Mouse (Mus musculus) embryonic facial prominence, embryonic 14.5 days (tissue): ENCODE data around the gene Btbd9. TPM values are rescaled to one million over a fixed set of nuclear protein-coding genes. Genes with fewer than 3 reads are reported as not detected.
A peak's percentile ranks its signal among the peaks of the same experiment; 100 is the strongest.

ENCODE experiments used
- ATAC-seq: fragments of 200-750 bp; cut with Nextera tagmentation; 2 replicates; pipeline ENCODE4 v1.8.0; 2017; ENCODE audit warnings: low read depth, moderate number of reproducible peaks, moderate TSS enrichment
- DNase-seq: peaks from one replicate; pipeline ENCODE4 v3.0.0-alpha.2; 2015; ENCODE audit warnings: low spot score
- H3K27ac ChIP-seq: fragments of 300-500 bp; sonication (generic); replicated peaks from 2 replicates; pipeline ENCODE4 v1.5.1; 2014; ENCODE audit warnings: low read depth, mild to moderate bottlenecking, low read length, moderate library complexity
- H3K27me3 ChIP-seq: fragments of 300-500 bp; sonication (generic); replicated peaks from 2 replicates; pipeline ENCODE4 v1.6.1; 2014; ENCODE audit warnings: low read length; ENCODE audit not compliant: control insufficient read depth, insufficient read depth
- H3K36me3 ChIP-seq: fragments of 300-500 bp; sonication (generic); 2 replicates; pipeline ENCODE4 v1.6.1; 2014; ENCODE audit warnings: low read length, mixed read lengths; ENCODE audit not compliant: control insufficient read depth, insufficient read depth
- H3K4me1 ChIP-seq: fragments of 300-500 bp; sonication (generic); 2 replicates; pipeline ENCODE4 v1.6.1; 2014; ENCODE audit warnings: antibody characterized with exemption, low read length; ENCODE audit not compliant: control insufficient read depth, insufficient read depth
- H3K4me2 ChIP-seq: fragments of 300-500 bp; sonication (generic); 2 replicates; pipeline ENCODE4 v1.6.1; 2014; ENCODE audit warnings: low read depth, mild to moderate bottlenecking, low read length, moderate library complexity, mixed read lengths
- H3K4me3 ChIP-seq: fragments of 300-500 bp; sonication (generic); 2 replicates; pipeline ENCODE4 v1.5.1; 2014; ENCODE audit warnings: low read depth, mild to moderate bottlenecking, low read length
- H3K9ac ChIP-seq: fragments of 300-500 bp; sonication (generic); 2 replicates; pipeline ENCODE4 v1.6.1; 2014; ENCODE audit warnings: low read depth, mild to moderate bottlenecking, low read length, moderate library complexity, mixed read lengths
- H3K9me3 ChIP-seq: fragments of 300-500 bp; sonication (generic); 2 replicates; pipeline ENCODE4 v1.6.1; 2016; ENCODE audit warnings: low read length; ENCODE audit not compliant: control insufficient read depth
- WGBS: fragments of 180-500 bp; shearing (Covaris S2); extraction: QIAGEN DNeasy Blood & Tissue Kit; methylation state at CpG from one replicate; pipeline ENCODE4 v1.1.7; 2014; 5-methylcytosine and 5-hydroxymethylcytosine counted together
- polyA plus RNA-seq: library from polyadenylated mRNA; unstranded; fragments of >200 nt; fragmentation: Nextera tagmentation; extraction: Ambion mirVana; gene quantifications from 2 replicates; pipeline ENCODE4 v1.2.1, GENCODE M21; 2014

Gene Btbd9
- polyA plus RNA-seq, 1 experiment from 2014 or later = 38.0 TPM

GRCm38 (mm10) chr17:30573990-30574782, 2.1 kb downstream of the Btbd9 start:
- H3K27ac ChIP-seq = no peak overlapping the region
- H3K36me3 ChIP-seq = no peaks in the 10 kb centered on the region
- WGBS = 66% methylated on average over 8 of the region's 8 CpGs
- ATAC-seq = no peak
- no peak overlapping the region for H3K4me3 ChIP-seq
- no peaks in the 10 kb centered on the region for H3K9me3 ChIP-seq
- 0 out of 2 replicates have a peak overlapping the region, but pooled peaks have one; percentile 81 for H3K4me2 ChIP-seq
- peaks cover 12% of the 10 kb centered on the region for H3K4me1 ChIP-seq
- no peaks in the 10 kb centered on the region for H3K27me3 ChIP-seq
- H3K9ac ChIP-seq = peak overlapping the region; percentile 81; the same call in 1 of the 2 replicates
- DNase-seq = no peak

GRCm38 (mm10) chr17:30570971-30571370, 5.3 kb downstream of the Btbd9 start:
- no peak overlapping the region for H3K27ac ChIP-seq
- DNase-seq (peak; percentile 46), ATAC-seq (no peak)
- no peaks in the 10 kb centered on the region for H3K27me3 ChIP-seq
- no peaks in the 10 kb centered on the region for H3K36me3 ChIP-seq
- no peak overlapping the region for H3K4me2 ChIP-seq
- no peak overlapping the region for H3K9ac ChIP-seq
- peaks cover 9% of the 10 kb centered on the region for H3K4me1 ChIP-seq
- 68% methylated on average over 3 of the region's 3 CpGs for WGBS
- no peak overlapping the region for H3K4me3 ChIP-seq
- H3K9me3 ChIP-seq = no peaks in the 10 kb centered on the region

- Histone ChIP-seq H3K4me2 (no peak overlapping the region), H3K9me3 (no peaks in the 10 kb centered on the region), H3K36me3 (no peaks in the 10 kb centered on the region), H3K4me1 (peaks cover 7% of the 10 kb centered on the region), H3K4me3 (no peak overlapping the region), H3K27me3 (no peaks in the 10 kb centered on the region), H3K9ac (no peak overlapping the region), H3K27ac (no peak overlapping the region)
- WGBS = 72% methylated on average over 8 of the region's 8 CpGs
- ATAC-seq = no peak
- no peak for DNase-seq
Measured at GRCm38 (mm10) chr17:30570173-30570572, 6.1 kb downstream of the Btbd9 start.

- DNase-seq = no peak
- ATAC-seq = no peak
- H3K9ac ChIP-seq = no peak overlapping the region
Measured at GRCm38 (mm10) chr17:30568473-30568872, 7.8 kb downstream of the Btbd9 start.

GRCm38 (mm10) chr17:30564971-30565370, 11.3 kb downstream of the Btbd9 start:
- H3K27ac ChIP-seq = no peak overlapping the region
- ATAC-seq (no peak), DNase-seq (no peak)
- H3K27me3 ChIP-seq = no peaks in the 10 kb centered on the region
- H3K4me3 ChIP-seq = no peak overlapping the region
- no peaks in the 10 kb centered on the region for H3K36me3 ChIP-seq
- WGBS = 87% methylated on average over 7 of the region's 7 CpGs
- no peaks in the 10 kb centered on the region for H3K4me1 ChIP-seq
- no peak overlapping the region for H3K9ac ChIP-seq
- H3K4me2 ChIP-seq = no peak overlapping the region
- H3K9me3 ChIP-seq = no peaks in the 10 kb centered on the region

More at GRCm38 (mm10) chr17:30568473-30568872, 7.8 kb downstream of the Btbd9 start:
- Histone ChIP-seq H3K27me3 (no peaks in the 10 kb centered on the region), H3K27ac (no peak overlapping the region), H3K4me2 (no peak overlapping the region), H3K36me3 (no peaks in the 10 kb centered on the region), H3K4me1 (no peaks in the 10 kb centered on the region), H3K9me3 (no peaks in the 10 kb centered on the region), H3K4me3 (no peak overlapping the region)

GRCm38 (mm10) chr17:30564407-30564806, 11.9 kb downstream of the Btbd9 start:
- no peaks in the 10 kb centered on the region for H3K36me3 ChIP-seq
- H3K27ac ChIP-seq = no peak overlapping the region
- no peaks in the 10 kb centered on the region for H3K4me1 ChIP-seq
- no peak overlapping the region for H3K4me2 ChIP-seq
- 69% methylated on average over 3 of the region's 3 CpGs for whole genome bisulfite sequencing
- H3K9ac ChIP-seq = no peak overlapping the region
- H3K4me3 ChIP-seq = no peak overlapping the region
- ATAC-seq (no peak), DNase-seq (no peak)
- no peaks in the 10 kb centered on the region for H3K27me3 ChIP-seq
- no peaks in the 10 kb centered on the region for H3K9me3 ChIP-seq

GRCm38 (mm10) chr17:30563484-30564075, 12.7 kb downstream of the Btbd9 start:
- no peak for DNase-seq
- 70% methylated on average over 6 of the region's 6 CpGs for WGBS

GRCm38 (mm10) chr17:30562770-30563169, 13.5 kb downstream of the Btbd9 start:
- Histone ChIP-seq H3K27me3 (no peaks in the 10 kb centered on the region), H3K4me2 (no peak overlapping the region), H3K4me3 (no peak overlapping the region), H3K4me1 (no peaks in the 10 kb centered on the region), H3K27ac (no peak overlapping the region), H3K9me3 (no peaks in the 10 kb centered on the region), H3K9ac (no peak overlapping the region), H3K36me3 (no peaks in the 10 kb centered on the region)
- 86% methylated on average over 2 of the region's 2 CpGs for WGBS
- DNase-seq (no peak), ATAC-seq (no peak)

More at GRCm38 (mm10) chr17:30563484-30564075, 12.7 kb downstream of the Btbd9 start:
- no peaks in the 10 kb centered on the region for H3K36me3 ChIP-seq
- H3K27me3 ChIP-seq = no peaks in the 10 kb centered on the region
- H3K4me3 ChIP-seq = no peak overlapping the region
- no peaks in the 10 kb centered on the region for H3K9me3 ChIP-seq
- H3K4me2 ChIP-seq = no peak overlapping the region
- no peak overlapping the region for H3K9ac ChIP-seq
- H3K27ac ChIP-seq = no peak overlapping the region
- no peak for ATAC-seq
- no peaks in the 10 kb centered on the region for H3K4me1 ChIP-seq
